Mouse (Mus musculus) megakaryocyte, embryonic 14.5 days (primary cell): ENCODE data around the gene Sema4a.

Source experiments
- FLI1 ChIP-seq: IDR thresholded peaks from 2 replicates; pipeline ENCODE4 v1.6.1; 2012; ENCODE audit warnings: low read length, inconsistent platforms, mixed read lengths
- GATA1 ChIP-seq: IDR thresholded peaks from 3 replicates; pipeline ENCODE4 v1.6.1; 2012; ENCODE audit warnings: mixed read lengths, low read length, inconsistent platforms, borderline replicate concordance

DNA sequence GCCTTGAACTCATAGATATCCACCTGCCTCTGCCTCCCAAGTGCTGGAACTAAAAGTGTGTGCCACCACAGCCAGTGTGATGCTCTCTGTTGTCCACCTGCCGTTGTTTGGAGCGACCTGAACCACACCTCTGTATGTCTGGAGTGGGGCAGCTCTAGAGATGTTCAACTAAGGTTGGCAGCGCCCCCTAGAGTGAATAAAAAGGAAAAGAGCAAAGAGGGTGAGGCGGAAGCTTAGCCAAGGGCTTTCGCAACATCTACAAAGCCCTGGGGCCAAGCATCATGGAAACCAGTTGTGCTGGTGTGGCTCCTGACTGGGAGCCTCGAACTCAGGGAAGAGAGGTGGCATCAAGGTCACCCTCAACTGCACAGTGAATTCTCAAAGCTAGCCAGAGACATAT, 15.4 kb upstream of the Sema4a start:
- TF ChIP-seq FLI1 (no peak), GATA1 (no peak)
